7 mouse cellular contexts compared by ENCODE assay signal in genomic region chr15:102761745-102762378, GRCm38 (mm10). TPM values are rescaled to one million over a fixed set of nuclear protein-coding genes. Genes with fewer than 3 reads are reported as not detected.
DNase-seq lines count a peak whose midpoint lies in the region; ATAC-seq and TF ChIP-seq lines count a peak whose summit lies in the region.

No protein-coding gene starts in this region.

- TF ChIP-seq EP300 in ES-Bruce4 (IDR thresholded peaks at IDR 0.05; ENCODE audit: insufficient read depth, low read depth, low read length), result no peak

- TF ChIP-seq POLR2A in ES-Bruce4 (IDR thresholded peaks at IDR 0.05; ENCODE audit: insufficient read depth, low read length), result no peak
- TF ChIP-seq POLR2A in cerebellum, adult 2 months (IDR thresholded peaks at IDR 0.05; ENCODE audit: borderline replicate concordance, insufficient read depth, low read length), result no peak

- no peaks in the 10 kb centered on the region; the same call in 1 of the 2 replicates for H3K27me3 ChIP-seq in ES-Bruce4 (ENCODE audit: control insufficient read depth, insufficient read depth, low read length, poor library complexity, severe bottlenecking)
- no peaks in the 10 kb centered on the region; the same call in 1 of the 2 replicates for H3K27me3 ChIP-seq in cerebellum, adult 2 months (ENCODE audit: control insufficient read depth, insufficient read depth, low read length)
- peaks cover 61% of the 10 kb centered on the region for H3K27me3 ChIP-seq in kidney, embryonic 15.5 days
- peaks cover 69% of the 10 kb centered on the region for H3K27me3 ChIP-seq in lung, embryonic 15.5 days

- H3K4me1 ChIP-seq in ES-Bruce4 (ENCODE audit: control insufficient read depth, insufficient read depth, low read length), result no peaks in the 10 kb centered on the region
- no peaks in the 10 kb centered on the region for H3K4me1 ChIP-seq in cerebellum, adult 2 months (ENCODE audit: control insufficient read depth, insufficient read depth, low read length)
- H3K4me1 ChIP-seq in kidney, embryonic 15.5 days, result peaks cover 4% of the 10 kb centered on the region; the same call in 1 of the 2 replicates
- no peaks in the 10 kb centered on the region for H3K4me1 ChIP-seq in lung, embryonic 15.5 days

- 14% methylated on average over 7 of the region's 7 CpGs for WGBS in cerebellum, adult 2 months
- 12% methylated on average over 7 of the region's 7 CpGs for WGBS in kidney, embryonic 15.5 days
- WGBS in lung, embryonic 15.5 days, result 7% methylated on average over 7 of the region's 7 CpGs

- H3K27ac ChIP-seq in ES-Bruce4 (ENCODE audit: insufficient read depth, low read length), result no peak overlapping the region
- no peak overlapping the region for H3K27ac ChIP-seq in cerebellum, adult 2 months (ENCODE audit: insufficient read depth, low read length)
- H3K27ac ChIP-seq in gastrocnemius, adult 2 months, result no peak overlapping the region
- H3K27ac ChIP-seq in kidney, embryonic 15.5 days, result no peak overlapping the region
- no peak overlapping the region for H3K27ac ChIP-seq in lung, embryonic 15.5 days

- H3K4me2 ChIP-seq in kidney, embryonic 15.5 days, result no peak overlapping the region
- no peak overlapping the region for H3K4me2 ChIP-seq in lung, embryonic 15.5 days

- intact Hi-C loops in gastrocnemius, adult 2 months (cut with DNase I), result loop anchor here (2.0 to 5.0 kb wide), 2 partner anchors 180 to 415 kb away; no protein-coding TSS in a partner anchor

- no peaks in the 10 kb centered on the region for H3K36me3 ChIP-seq in ES-Bruce4 (ENCODE audit: control insufficient read depth, insufficient read depth, low read length, poor library complexity, severe bottlenecking)
- no peaks in the 10 kb centered on the region for H3K36me3 ChIP-seq in kidney, embryonic 15.5 days
- H3K36me3 ChIP-seq in lung, embryonic 15.5 days, result no peaks in the 10 kb centered on the region

- 0 out of 2 replicates have a peak, but pooled peaks cover 3% of the 10 kb centered on the region for H3K9me3 ChIP-seq in ES-Bruce4 (replicated peaks; ENCODE audit: control insufficient read depth, insufficient read depth, low read length, poor library complexity, severe bottlenecking)
- H3K9me3 ChIP-seq in kidney, embryonic 15.5 days (replicated peaks), result no peaks in the 10 kb centered on the region
- H3K9me3 ChIP-seq in lung, embryonic 15.5 days, result no peaks in the 10 kb centered on the region

- no peak overlapping the region for H3K9ac ChIP-seq in ES-Bruce4 (ENCODE audit: low read depth, poor library complexity, severe bottlenecking)
- H3K9ac ChIP-seq in kidney, embryonic 15.5 days, result no peak overlapping the region
- H3K9ac ChIP-seq in lung, embryonic 15.5 days, result no peak overlapping the region

- TF ChIP-seq CTCF in ES-Bruce4 (IDR thresholded peaks at IDR 0.05; ENCODE audit: low read depth, low read length), result peak; percentile 81
- TF ChIP-seq CTCF in cerebellum, adult 2 months (IDR thresholded peaks at IDR 0.05; ENCODE audit: borderline replicate concordance, insufficient read depth, low read depth, low read length), result peak; percentile 83
- TF ChIP-seq CTCF in gastrocnemius, adult 2 months (IDR thresholded peaks at IDR 0.05), result peak; percentile 64

- peak; percentile 62 for DNase-seq in A20 (ENCODE audit: low read depth, low spot score)
- DNase-seq in cerebellum, adult 2 months, result peak; percentile 52 to 53
- DNase-seq in gastrocnemius, adult 2 months, result peak; percentile 70
- DNase-seq in ovary, postnatal 14 days (ENCODE audit: low spot score), result peak; percentile 48

- ATAC-seq in kidney, embryonic 15.5 days (replicated peaks; ENCODE audit: low FRiP score), result peak; percentile 86; the same call in 1 of the 2 replicates
- ATAC-seq in lung, embryonic 15.5 days (ENCODE audit: borderline replicate concordance, extremely low read depth, low FRiP score, low TSS enrichment), result 0 out of 2 replicates have a peak, but pooled peaks have one; percentile 23

- H3K4me3 ChIP-seq in ES-Bruce4 (ENCODE audit: low read depth, low read length), result no peak overlapping the region
- no peak overlapping the region for H3K4me3 ChIP-seq in cerebellum, adult 2 months (replicated peaks; ENCODE audit: insufficient read depth, low read depth, low read length)
- no peak overlapping the region for H3K4me3 ChIP-seq in gastrocnemius, adult 2 months
- no peak overlapping the region for H3K4me3 ChIP-seq in kidney, embryonic 15.5 days (replicated peaks)
- no peak overlapping the region for H3K4me3 ChIP-seq in lung, embryonic 15.5 days

RNA-seq across cellular contexts. Expression of gene Calcoco1, which starts 39.9 kb away (rescaled TPM):
- polyA plus RNA-seq in ES-Bruce4 (2011; ENCODE audit: insufficient read depth, insufficient read length, low read depth, missing spikeins), result 47.9 and 51.9 TPM in 2 replicates
- polyA plus RNA-seq in cerebellum, adult 2 months (2012; rRNA removed), result 55.8 and 56.0 TPM in 2 replicates
- total RNA-seq in gastrocnemius, adult 2 months (2021), result 10 to 100 TPM; 67.7 to 70.2 TPM
- 47.0 and 51.4 TPM in 2 replicates for polyA plus RNA-seq in kidney, embryonic 15.5 days (2015; fragmentation: Nextera tagmentation; extraction: Ambion mirVana)
- polyA plus RNA-seq in lung, embryonic 15.5 days (2015; fragmentation: Nextera tagmentation; extraction: Ambion mirVana), result 48.0 and 51.4 TPM in 2 replicates
